14 mouse cellular contexts compared by ENCODE assay signal in genomic region chr2:61136926-61137325, GRCm38 (mm10).
DNase-seq lines count a peak whose midpoint lies in the region; ATAC-seq and TF ChIP-seq lines count a peak whose summit lies in the region.
"Had no signal": no experiment of that assay in that cellular context is flagged by ENCODE, and none has a peak within 500 bp of the region (broad histone marks: within the 10 kb centered on the region; RNA-seq: fewer than 3 reads in every experiment).

No protein-coding gene starts in this region.

- H3K27me3 ChIP-seq in CH12.LX (replicated peaks): no peaks in the 10 kb centered on the region
- H3K27me3 ChIP-seq: embryonic facial prominence, embryonic 13.5 days; hindbrain, embryonic 13.5 days had no signal

- H3K4me1 ChIP-seq in CH12.LX (ENCODE audit: control insufficient read depth in 1 of 2, insufficient read depth in 2 of 2): peaks cover 0 to 10% of the 10 kb centered on the region in 2 experiments; a peak in 1 of 4 replicates
- H3K4me1 ChIP-seq: hindbrain, embryonic 13.5 days had no signal

- no peak overlapping the region for H3K9ac ChIP-seq in CH12.LX (ENCODE audit: insufficient read depth, low read depth)
- H3K9ac ChIP-seq: embryonic facial prominence, embryonic 13.5 days; hindbrain, embryonic 13.5 days had no signal

- in situ Hi-C loops in CH12.LX (cut with MboI; ENCODE audit: low pct_ligation_motif_present, low pct_unique_long_range_greater_than_20kb, low sequenced_read_pairs): no loop called here

- H3K4me3 ChIP-seq in CH12.LX (replicated peaks in 1 of 3; ENCODE audit: low read depth in 2 of 3, low read length in 2 of 3, poor library complexity in 1 of 3): no peak overlapping the region
- H3K4me3 ChIP-seq: embryonic facial prominence, embryonic 13.5 days; hindbrain, embryonic 13.5 days had no signal

- no peak overlapping the region for H3K4me2 ChIP-seq in CH12.LX (ENCODE audit: insufficient read depth, low read depth, poor library complexity, severe bottlenecking)
- H3K4me2 ChIP-seq: embryonic facial prominence, embryonic 13.5 days; hindbrain, embryonic 13.5 days had no signal

- TF ChIP-seq EP300 in CH12.LX (IDR thresholded peaks at IDR 0.05; ENCODE audit: low read length): no peak

- H3K79me2 ChIP-seq in CH12.LX (replicated peaks; ENCODE audit: control insufficient read depth, extremely low read depth, insufficient read depth, poor library complexity, severe bottlenecking): no peaks in the 10 kb centered on the region

- no peak for ATAC-seq in CD4-positive, CD25-positive, alpha-beta regulatory T cell, adult 4 months
- no peak for ATAC-seq in cerebellum, adult (ENCODE audit: insufficient number of reproducible peaks, low FRiP score, low TSS enrichment)

- no peaks in the 10 kb centered on the region for H3K36me3 ChIP-seq in CH12.LX (replicated peaks in 1 of 2; ENCODE audit: control insufficient read depth in 1 of 2, insufficient read depth in 1 of 2, low read length in 1 of 2)
- H3K36me3 ChIP-seq: embryonic facial prominence, embryonic 13.5 days; hindbrain, embryonic 13.5 days had no signal

- peak; percentile 19 to 24 for DNase-seq in heart, adult 18-20 months
- no peak for DNase-seq in heart, postnatal 4 days
- DNase-seq in CH12.LX (ENCODE audit: extremely low read depth) (no peak), adipocyte (ENCODE audit: low spot score) (peak; percentile 48)
- DNase-seq in lung, postnatal 25 days (ENCODE audit: low spot score): peak; percentile 51
- no peak for DNase-seq in B cell, adult 2 months
- DNase-seq: cerebellum, adult 2 months; kidney, adult 9 months; liver; spleen, adult 18-20 months had no signal

- TF ChIP-seq POLR2A in CH12.LX (IDR thresholded peaks at IDR 0.05; ENCODE audit: low read depth, low read length): no peak

- TF ChIP-seq RAD21 in CH12.LX (IDR thresholded peaks at IDR 0.05; ENCODE audit: low read depth, low read length): no peak

- TF ChIP-seq CTCF in CH12.LX (conservative IDR thresholded peaks at IDR 0.05 in 1 of 2, IDR thresholded peaks at IDR 0.05 in 1 of 2; ENCODE audit: low read depth in 2 of 2, low read length in 2 of 2): no peak

- H3K9me3 ChIP-seq in CH12.LX (replicated peaks; ENCODE audit: low read length): no peaks in the 10 kb centered on the region
- H3K9me3 ChIP-seq: embryonic facial prominence, embryonic 13.5 days; hindbrain, embryonic 13.5 days had no signal

- no peak overlapping the region for H3K27ac ChIP-seq in CH12.LX (ENCODE audit: insufficient read depth, low read depth)
- H3K27ac ChIP-seq: embryonic facial prominence, embryonic 13.5 days; hindbrain, embryonic 13.5 days had no signal

- dilution Hi-C loops in CH12.LX (cut with MboI; ENCODE audit: extremely low pct_ligation_motif_present, extremely low pct_unique_long_range_greater_than_20kb, low sequenced_read_pairs): no loop called here

TF ChIP-seq in CH12.LX, 34 proteins besides CTCF, POLR2A, EP300 and RAD21:
- TF ChIP-seq MXI1 (IDR thresholded peaks at IDR 0.05; ENCODE audit: low read depth, low read length): no peak
- no peak for TF ChIP-seq IRF4 (IDR thresholded peaks at IDR 0.05; ENCODE audit: low read depth, low read length)
- no peak for TF ChIP-seq NELFE (IDR thresholded peaks at IDR 0.05; ENCODE audit: low read depth, low read length)
- TF ChIP-seq ZNF384 (IDR thresholded peaks at IDR 0.05; ENCODE audit: low read depth, low read length): peak; percentile 57
- TF ChIP-seq BHLHE40 (IDR thresholded peaks at IDR 0.05; ENCODE audit: low read depth, low read length): no peak
- TF ChIP-seq SMC3 (IDR thresholded peaks at IDR 0.05; ENCODE audit: low read depth, low read length): no peak

Comparison
In these comparisons a context has a peak if more than half of its experiments do, and no peak if none do; other contexts are left out.
1. DNase-seq: peak in heart, adult 18-20 months (2 of 2), adipocyte (single experiment) and lung, postnatal 25 days (single experiment); none in heart, postnatal 4 days (single experiment), CH12.LX (single experiment) and B cell, adult 2 months (0 of 2).